Mouse (Mus musculus) gastrocnemius, adult 2 months (tissue): Measurements from ENCODE around the gene Maml2. TPM values are rescaled to one million over a fixed set of nuclear protein-coding genes. Genes with fewer than 3 reads are reported as not detected.

Experiments
- DNase-seq: peaks from one replicate; pipeline ENCODE4 v3.0.0; 2022
- H3K27ac ChIP-seq: fragments of 200-600 bp; 2 replicates; pipeline ENCODE4 v1.8.1; 2022; ENCODE audit warnings: mild to moderate bottlenecking
- H3K4me3 ChIP-seq: fragments of 200-600 bp; 2 replicates; pipeline ENCODE4 v1.8.1; 2022; ENCODE audit warnings: mild to moderate bottlenecking, moderate library complexity
- CTCF ChIP-seq: fragments of 200-600 bp; IDR thresholded peaks from 2 replicates; pipeline ENCODE4 v1.8.1; 2022; ENCODE audit warnings: antibody characterized with exemption, mild to moderate bottlenecking, moderate library complexity
- intact Hi-C: fragments of 180-260 bp; cut with DNase I; formaldehyde crosslinking; loops from one replicate; pipeline ENCODE4 v1.15.1; 2025
- total RNA-seq, 2 experiments: library from RNA; stranded (reverse); gene quantifications; 2 replicates each; pipeline ENCODE4 v1.2.3; 2021

The Maml2 gene
- total RNA-seq, 2 experiments from 2014 or later: 2.9 to 3.0 TPM

- peak overlapping the region; percentile 28; the same call in 1 of the 2 replicates for H3K27ac ChIP-seq
Measured at GRCm38 (mm10) chr9:13315393-13315792, 17.6 kb downstream of the Maml2 start.

GRCm38 (mm10) chr9:13319566-13319965 is 21.8 kb downstream of the Maml2 start:
- Histone ChIP-seq H3K27ac (no peak overlapping the region), H3K4me3 (no peak overlapping the region)
- no peak for TF ChIP-seq CTCF
- intact Hi-C loops: no loop called here
- no peak for DNase-seq

More at GRCm38 (mm10) chr9:13315393-13315792, 17.6 kb downstream of the Maml2 start:
- no peak for DNase-seq
- H3K4me3 ChIP-seq: no peak overlapping the region
- intact Hi-C loops: no loop called here
- no peak for TF ChIP-seq CTCF

- no peak for TF ChIP-seq CTCF
- intact Hi-C loops: no loop called here
- no peak overlapping the region for H3K27ac ChIP-seq
- no peak for DNase-seq
- no peak overlapping the region for H3K4me3 ChIP-seq
Measured at GRCm38 (mm10) chr9:13320800-13321364, 23.1 kb downstream of the Maml2 start.

GRCm38 (mm10) chr9:13323074-13323473 is 25.3 kb downstream of the Maml2 start:
- no peak for TF ChIP-seq CTCF
- H3K27ac ChIP-seq: peak overlapping the region; percentile 75
- intact Hi-C loops: no loop called here
- H3K4me3 ChIP-seq: no peak overlapping the region
- no peak for DNase-seq

GRCm38 (mm10) chr9:13323612-13324011 is 25.9 kb downstream of the Maml2 start:
- intact Hi-C loops: no loop called here
- Histone ChIP-seq H3K4me3 (no peak overlapping the region), H3K27ac (peak overlapping the region; percentile 75)
- TF ChIP-seq CTCF: no peak
- no peak for DNase-seq

GRCm38 (mm10) chr9:13414230-13414766 is 116.5 kb downstream of the Maml2 start:
- no peak for TF ChIP-seq CTCF
- no peak overlapping the region for H3K27ac ChIP-seq
- DNase-seq: no peak
- H3K4me3 ChIP-seq: no peak overlapping the region
- intact Hi-C loops: no loop called here

GRCm38 (mm10) chr9:13425031-13425940 is 127.5 kb downstream of the Maml2 start:
- Histone ChIP-seq H3K27ac (peak overlapping the region; percentile 76), H3K4me3 (peak overlapping the region; percentile 44)
- DNase-seq: peak; percentile 62
- no peak for TF ChIP-seq CTCF
- intact Hi-C loops: no loop called here

GRCm38 (mm10) chr9:13429477-13430125 is 131.8 kb downstream of the Maml2 start:
- DNase-seq: no peak

GRCm38 (mm10) chr9:13430302-13430701 is 132.5 kb downstream of the Maml2 start:
- H3K4me3 ChIP-seq: no peak overlapping the region
- no peak for DNase-seq
- H3K27ac ChIP-seq: no peak overlapping the region
- TF ChIP-seq CTCF: no peak
- intact Hi-C loops: no loop called here

More at GRCm38 (mm10) chr9:13429477-13430125, 131.8 kb downstream of the Maml2 start:
- intact Hi-C loops: no loop called here
- TF ChIP-seq CTCF: no peak
- Histone ChIP-seq H3K27ac (no peak overlapping the region), H3K4me3 (no peak overlapping the region)

GRCm38 (mm10) chr9:13430744-13431143 is 133.0 kb downstream of the Maml2 start:
- DNase-seq: no peak
- Histone ChIP-seq H3K27ac (no peak overlapping the region), H3K4me3 (no peak overlapping the region)
- TF ChIP-seq CTCF: no peak
- intact Hi-C loops: no loop called here

- no peak for TF ChIP-seq CTCF
- intact Hi-C loops: no loop called here
- H3K27ac ChIP-seq: no peak overlapping the region
- H3K4me3 ChIP-seq: no peak overlapping the region
- no peak for DNase-seq
Measured at GRCm38 (mm10) chr9:13431646-13432045, 133.9 kb downstream of the Maml2 start.

- H3K4me3 ChIP-seq: no peak overlapping the region
- DNase-seq: no peak
- TF ChIP-seq CTCF: no peak
- intact Hi-C loops: no loop called here
- H3K27ac ChIP-seq: no peak overlapping the region
Measured at GRCm38 (mm10) chr9:13433501-13434090, 135.8 kb downstream of the Maml2 start.
